Mouse (Mus musculus): ENCODE data around the gene Muc13.

Gene Muc13

DNA sequence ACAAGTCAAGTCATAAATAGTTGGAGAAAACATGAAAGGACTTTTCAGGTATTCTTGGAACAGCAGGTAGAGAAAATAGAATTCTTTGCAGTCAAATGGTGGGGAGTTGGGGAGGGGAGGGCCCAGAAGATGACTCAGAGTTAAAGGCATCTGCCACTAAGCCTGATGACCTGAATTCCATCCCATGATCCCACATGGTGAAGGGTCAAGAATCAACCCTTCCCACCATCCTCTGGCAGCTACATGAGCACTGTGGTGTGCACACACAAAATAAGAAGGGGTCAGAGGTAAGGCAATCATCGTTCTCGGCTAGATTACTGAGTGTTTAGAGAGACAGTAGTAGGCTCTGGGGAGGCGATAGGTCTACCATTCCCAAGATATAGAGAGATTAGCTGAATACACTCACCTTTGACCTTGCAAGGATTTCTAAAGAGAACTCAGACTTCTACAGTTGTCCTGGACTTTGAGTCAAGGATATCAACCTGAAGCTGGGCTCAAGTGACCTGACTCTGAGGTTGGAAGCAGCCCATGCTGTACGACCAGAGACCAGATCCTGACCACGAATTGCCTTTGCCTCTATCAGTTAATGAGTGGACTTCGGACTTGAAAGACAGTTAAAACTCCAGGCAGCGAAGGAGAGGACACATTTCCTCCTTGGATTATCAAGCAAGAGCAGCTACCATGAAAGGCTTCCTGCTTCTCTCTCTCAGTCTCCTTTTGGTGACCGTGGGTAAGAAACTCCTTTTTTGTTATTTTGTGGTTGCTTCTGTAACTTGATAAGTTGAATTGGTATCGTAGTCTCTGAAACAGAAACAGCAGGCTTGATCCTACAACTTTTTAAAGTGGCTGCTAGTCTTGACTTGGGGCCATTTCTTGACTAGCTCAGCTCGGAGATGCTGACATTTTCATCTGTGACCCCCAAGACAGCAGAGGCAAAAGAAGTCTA lies at the start of gene Muc13:
Gene Muc13 (plus strand): TSS at position 192 of the 946 bp plus-strand sequence.
- DNase-seq (ENCODE audit: low read depth) = no peak

DNA sequence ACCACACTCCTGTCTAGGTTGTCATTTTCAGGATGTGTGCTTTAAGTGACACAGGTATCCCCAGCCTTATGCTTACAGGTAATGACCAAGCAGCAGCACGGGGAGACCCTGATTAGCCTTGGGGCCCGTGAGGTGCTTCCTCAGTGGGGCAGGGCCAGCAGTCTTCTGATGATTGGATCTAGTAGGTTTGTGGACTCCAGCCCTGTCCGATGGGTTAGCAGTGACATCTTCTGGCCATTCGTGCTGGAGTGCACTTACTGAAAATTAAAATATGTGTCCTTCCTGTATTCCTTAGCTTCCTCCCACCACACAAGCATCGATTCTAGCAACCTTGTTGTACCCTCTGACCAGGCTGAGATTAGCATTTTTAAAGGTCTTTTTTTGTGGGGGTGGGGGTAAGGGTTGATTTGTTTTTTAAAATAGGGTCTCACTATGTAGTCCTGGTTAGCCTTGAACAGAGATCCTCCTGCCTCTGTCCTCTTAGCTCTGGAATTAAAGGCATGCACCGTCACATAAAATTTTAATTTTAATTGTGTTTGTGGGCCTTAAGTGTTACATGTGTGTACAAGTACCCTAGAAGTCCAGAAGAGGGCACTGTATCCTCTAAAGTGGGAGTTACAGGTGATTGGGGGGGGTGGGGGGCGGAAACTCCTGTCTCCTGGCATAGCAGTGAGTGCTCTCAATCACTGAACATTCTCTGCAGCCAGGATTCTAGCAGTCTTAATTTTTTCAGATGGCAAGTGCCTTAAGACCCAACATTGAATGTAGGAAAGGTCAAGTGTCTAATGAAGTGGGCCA lies 49.0 kb upstream of the Muc13 start:
- no peak for DNase-seq (ENCODE audit: low read depth)

DNA sequence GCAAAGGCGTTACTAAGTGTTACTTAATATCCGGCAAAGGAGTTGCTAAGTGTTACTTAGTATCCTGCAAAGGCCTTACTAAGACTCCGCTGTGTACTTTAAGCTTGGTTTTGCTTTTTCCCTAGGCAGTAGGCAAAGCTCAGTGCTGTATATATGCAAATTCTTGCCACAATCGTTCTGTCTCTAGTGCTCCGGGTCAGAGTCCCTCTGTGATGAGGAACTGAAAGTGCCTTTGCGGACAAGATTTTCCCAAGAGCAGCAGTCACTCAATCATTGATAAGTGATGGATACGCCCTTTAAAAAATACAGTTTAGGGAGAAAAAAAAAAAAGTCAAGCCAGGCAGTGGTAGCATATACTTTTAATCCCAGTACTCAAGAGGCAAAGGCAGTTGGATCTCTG lies 48.4 kb upstream of the Muc13 start:
- DNase-seq (ENCODE audit: low read depth) = no peak

DNA sequence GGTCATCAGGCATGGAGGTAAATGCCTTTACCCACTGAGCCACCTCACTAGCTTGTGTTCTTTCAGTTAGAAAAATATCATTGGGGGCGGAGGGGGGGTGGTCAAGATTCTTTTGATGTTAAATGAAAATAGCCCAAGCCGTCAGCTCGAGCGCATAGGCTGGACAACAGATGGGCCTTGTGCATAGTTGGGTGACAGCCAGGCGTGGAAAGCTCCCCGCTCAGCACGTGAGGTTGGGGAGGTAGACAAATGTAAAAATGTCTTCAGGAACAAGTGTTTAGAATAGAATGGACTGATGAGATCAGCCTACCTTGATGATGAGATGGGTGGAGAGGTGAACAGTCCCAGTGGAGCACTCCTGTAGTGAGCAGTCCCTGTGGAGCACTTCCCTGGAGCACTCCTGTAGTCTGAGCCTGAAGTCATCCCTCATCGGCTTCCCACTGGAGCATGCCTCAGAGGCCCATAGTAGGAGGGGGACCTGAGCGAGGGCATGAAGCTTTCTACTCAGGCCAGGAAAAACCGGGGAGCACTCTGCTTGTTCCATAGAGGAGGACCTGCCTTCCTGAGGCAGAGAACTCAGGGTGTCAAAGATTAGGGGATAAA lies 47.7 kb upstream of the Muc13 start:
- DNase-seq (ENCODE audit: low read depth) = no peak

DNA sequence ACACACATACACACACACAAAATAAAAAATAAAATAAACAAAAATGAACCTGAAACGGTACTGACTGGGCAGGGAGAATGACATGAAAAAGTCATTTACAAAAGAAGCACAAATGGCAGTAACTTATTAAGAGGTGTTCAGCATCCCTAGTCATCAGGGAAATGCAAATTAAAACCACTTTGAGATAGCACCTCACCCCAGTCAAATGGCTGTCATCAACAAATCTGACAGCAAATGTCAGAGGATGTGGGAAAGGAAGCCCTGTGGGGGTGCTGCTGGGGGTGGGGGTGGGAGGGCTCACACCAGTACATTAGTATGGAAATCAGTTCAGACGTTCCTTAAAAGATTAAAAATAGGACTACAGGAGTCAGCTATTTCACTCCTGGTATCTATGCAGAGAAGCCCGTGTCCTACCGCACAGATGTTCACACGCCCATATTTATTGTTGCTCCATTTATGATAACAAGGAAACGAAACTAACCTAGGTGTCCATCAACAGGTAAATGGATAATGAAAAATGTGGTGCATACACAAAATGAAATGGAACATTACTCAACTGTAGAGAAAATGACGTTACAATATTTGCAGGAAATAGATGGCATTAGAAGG lies 46.4 kb upstream of the Muc13 start:
- DNase-seq (ENCODE audit: low read depth) = no peak

DNA sequence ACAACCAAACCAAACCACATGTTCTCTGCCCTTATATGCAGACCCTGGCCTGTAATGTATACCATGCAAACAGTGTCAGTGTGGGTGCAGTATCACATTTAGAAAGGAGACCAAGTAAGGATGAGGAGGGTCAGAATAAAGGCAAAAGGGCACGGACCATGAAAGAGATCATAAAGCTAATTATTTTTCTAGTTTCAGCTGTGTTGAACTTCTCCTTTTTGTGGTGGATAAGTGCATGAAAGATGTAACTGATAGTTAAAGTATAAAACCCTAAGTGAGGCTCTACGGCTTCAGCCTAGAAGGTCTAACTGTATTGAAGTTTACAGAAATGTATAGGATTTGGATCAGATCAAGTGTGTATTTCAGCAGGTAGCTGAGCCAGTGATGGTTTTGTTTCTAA lies 45.8 kb upstream of the Muc13 start:
- no peak for DNase-seq (ENCODE audit: low read depth)

DNA sequence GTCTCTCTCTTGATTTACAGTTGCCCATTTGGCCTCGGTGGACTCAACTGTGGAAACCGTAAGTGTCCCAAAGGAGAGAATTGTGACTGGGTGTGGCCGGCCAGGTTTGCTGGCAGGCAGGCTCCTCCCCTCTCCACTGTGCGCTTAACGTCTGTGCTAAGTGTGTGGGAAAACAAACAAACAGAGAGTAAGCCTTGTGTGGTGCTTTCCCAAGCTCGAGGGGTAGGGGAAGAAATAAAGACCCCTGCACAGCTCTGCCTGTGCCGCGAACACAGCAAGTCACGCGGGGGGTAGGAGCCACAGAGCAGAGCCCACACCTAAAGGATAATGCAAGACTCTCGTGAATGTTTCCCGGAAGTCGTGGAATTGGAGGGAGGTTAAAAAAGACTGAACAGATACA lies 42.7 kb upstream of the Muc13 start:
- no peak for DNase-seq (ENCODE audit: low read depth)

DNA sequence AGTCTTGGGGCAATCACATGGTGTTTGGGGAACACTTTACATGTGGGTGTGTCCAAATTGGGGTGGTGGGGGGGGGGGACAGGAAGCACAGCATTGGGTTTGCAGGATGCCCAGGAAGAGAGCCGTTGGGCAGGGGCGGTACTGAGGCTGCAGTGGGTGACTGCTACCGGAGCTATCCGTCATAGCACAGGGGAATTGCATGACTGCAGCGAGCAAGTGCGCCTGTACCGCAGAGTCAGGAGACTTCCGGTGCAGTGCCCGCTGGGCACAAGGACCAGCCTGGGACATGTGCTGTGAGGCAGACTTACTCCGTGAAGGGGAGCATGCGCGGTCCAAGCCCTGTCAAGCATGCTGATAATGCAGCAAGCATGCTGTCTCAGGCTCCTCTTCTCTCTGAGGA lies 42.2 kb upstream of the Muc13 start:
- DNase-seq (ENCODE audit: low read depth) = no peak

DNA sequence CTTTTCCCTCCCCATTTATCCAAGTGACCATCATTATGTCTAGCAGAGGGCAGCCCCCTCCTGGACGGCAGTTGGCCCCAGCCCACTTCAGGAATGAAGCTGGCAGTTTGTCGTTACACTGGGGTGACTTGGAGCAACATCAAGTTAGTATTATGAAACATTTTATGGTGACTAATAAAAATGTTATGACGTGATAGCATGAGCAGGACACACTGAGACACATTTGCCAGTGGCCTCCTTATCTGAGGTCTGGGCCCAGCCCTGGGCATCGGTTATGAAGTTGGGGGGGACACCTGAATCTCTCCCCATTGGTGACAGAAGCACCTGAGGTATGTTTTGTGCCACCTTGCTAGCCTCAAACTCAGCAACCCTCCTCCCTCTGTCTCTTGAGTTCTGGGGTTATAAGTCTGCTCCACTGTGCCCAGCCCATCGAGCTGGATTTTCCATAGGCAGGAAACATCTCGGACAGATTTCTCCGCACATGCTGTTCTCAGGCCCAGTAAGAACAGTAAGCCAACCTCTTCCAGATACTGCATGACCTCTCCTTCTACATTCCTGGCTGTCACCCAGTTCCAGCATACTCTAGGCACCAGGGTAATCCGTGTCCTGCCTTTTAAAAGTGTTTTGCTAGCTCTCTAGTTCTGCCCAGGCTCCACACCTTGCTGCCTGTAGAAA lies 40.8 kb upstream of the Muc13 start:
- DNase-seq (ENCODE audit: low read depth) = no peak

DNA sequence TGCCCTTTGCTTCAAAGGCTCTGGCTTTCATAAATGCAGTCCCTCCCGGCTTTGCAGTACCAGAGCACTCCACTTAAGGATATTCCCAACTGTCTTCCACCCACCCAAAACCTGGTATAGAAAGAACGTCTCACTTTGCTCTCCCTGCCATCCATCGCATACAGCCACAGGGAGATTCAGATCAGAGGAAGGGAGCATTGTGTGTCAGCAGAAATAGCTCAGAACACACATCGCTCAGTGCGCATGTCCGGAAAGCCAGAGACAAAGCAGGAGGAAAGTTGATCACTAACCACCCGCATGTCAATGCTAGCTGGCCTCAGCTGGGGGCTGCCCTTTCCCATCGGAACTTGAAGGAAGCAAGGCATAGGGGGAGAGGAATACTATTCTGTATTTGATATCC lies 38.5 kb upstream of the Muc13 start:
- no peak for DNase-seq (ENCODE audit: low read depth)

DNA sequence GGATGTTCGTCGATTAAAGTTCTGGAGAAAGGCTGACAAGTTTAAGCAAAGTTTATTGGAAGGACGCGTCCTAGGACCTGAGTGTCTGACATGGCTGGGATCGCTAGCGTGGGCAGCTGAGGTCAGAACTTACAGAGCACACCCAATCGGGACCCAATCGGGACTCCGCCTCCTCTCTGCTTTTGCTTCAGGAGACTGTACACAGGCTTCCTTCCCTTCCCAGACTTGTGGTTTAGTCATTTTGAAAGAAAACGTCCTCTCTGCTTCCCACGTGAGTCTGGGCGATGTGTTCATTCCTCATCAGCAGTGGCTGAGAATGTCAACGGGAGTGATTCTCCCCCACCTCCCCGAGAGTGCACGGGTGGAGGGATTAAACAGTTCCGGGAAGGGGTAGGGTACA lies 37.9 kb upstream of the Muc13 start:
- no peak for DNase-seq (ENCODE audit: low read depth)

DNA sequence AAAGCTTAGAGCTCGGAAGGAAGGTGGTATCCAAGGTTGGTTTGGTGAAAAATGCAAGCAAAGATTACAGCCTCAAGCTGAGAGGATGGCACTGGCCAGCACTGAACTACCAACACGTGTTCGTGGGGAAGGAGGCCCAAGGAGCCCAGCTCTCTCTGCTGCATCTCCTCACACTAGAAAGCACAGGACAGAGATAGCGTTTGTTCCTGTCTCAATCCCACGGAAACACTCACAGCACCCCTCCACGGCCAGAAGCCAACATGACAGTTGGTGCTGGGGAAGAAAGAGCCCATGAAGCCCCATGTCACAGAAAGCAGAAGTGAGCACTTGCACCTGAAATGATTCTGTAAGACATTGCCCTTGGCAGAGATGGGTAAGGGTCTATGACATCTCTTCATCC lies 37.4 kb upstream of the Muc13 start:
- DNase-seq (ENCODE audit: low read depth) = no peak

DNA sequence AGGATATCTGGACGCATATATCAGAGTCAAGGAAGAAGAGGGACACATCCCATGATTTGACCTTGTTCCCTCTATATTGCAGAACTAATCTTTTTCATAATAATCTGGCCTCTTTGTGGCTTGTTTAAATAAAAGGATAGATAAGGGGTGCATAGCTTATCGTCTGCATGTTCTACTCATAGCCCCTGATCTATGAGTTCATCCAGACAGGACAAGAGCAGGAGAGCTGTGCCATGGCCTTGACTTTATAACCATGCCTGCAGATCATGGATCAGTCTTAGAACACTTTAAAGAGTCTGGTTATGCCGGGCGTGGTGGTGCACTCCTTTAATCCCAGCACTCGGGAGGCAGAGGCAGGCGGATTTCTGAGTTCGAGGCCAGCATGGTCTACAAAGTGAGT lies 34.6 kb upstream of the Muc13 start:
- DNase-seq (ENCODE audit: low read depth) = no peak

DNA sequence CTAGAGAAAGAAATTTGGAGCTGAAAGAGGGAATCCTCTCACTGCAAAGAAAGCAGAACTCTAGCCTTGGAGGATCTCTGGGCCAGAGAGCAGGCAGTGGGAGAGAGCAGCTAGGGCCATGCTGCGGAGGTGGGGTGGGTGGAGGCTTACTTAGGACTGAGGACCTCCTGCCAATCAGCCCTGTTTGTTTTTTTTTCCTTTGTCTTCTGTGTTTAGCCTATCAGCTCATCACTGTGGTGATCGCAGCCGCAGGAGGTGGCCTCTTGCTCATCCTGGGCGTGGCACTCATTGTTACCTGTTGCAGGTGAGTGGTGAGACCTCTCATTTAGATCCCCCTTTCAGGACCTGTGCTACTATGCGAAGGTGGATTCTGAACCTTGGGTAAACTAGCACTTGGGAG lies 33.3 kb upstream of the Muc13 start:
- no peak for DNase-seq (ENCODE audit: low read depth)

DNA sequence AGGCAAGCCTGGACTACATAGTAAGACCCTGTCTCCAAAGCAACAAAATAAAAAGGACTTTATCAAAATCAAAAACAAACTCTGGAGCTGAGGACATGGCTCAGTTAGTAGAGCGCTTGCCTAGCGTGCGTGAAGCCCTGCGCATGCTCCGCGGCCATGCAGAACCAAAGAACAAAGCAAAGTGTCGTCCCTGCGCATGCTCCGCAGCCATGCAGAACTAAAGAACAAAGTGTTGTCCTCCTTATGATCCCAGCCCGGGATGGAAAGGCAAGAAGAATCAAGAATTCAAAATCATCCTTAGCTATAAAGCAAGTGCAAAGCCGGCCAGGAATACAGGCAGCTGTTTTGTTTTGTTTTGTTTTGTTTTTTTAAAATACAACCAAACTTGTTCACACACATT lies 32.8 kb upstream of the Muc13 start:
- no peak for DNase-seq (ENCODE audit: low read depth)

DNA sequence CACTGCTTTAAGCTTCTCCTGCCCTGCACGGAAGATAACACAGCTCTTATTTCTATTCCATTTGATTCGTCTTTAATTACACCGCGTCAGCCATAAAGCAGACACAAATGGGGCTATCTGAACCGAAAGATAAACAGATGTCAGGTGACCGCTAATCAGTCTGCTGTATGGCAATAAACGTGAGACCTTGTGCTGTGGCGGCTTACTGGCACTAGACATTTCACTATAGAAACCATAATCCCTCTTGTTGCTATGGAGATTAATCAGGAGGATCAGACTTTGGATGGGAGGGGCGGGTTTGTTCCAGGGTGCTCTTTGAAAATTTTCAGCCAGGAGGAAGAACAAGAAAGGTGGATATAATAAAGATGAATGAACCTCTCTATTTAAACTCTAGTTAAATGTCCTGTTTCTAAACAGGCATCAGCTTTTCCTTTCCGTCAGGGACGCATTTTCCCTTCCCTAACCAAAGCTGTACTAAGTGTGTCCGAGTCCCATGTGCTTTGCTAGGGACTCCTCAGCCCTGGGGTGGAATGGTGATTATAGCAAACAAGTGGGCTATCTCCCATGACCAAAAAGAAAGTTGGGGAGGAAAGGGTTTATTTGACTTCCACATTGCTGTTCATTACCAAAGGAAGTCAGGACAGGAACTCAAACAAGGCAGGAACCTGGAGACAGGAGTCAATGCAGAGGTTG lies 29.2 kb upstream of the Muc13 start:
- no peak for DNase-seq (ENCODE audit: low read depth)

DNA sequence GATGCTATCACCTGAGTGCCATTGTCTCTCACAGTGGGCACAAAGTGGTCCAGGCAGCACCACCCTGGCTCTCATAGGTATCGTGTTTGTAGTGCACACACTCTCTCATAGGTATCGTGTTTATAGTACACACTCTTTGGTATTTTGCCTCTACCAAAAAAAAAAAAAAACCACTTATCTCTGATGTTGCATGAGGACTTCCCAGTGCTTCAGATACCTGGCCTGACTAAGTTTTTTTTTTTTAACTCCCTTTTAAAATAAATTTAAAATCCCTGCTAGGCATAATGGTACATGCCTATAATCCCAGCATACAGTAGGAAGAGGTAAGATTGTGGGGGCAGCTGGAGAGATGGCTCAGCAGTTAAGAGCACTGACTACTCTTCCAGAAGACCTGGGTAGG lies 28.4 kb upstream of the Muc13 start:
- no peak for DNase-seq (ENCODE audit: low read depth)

DNA sequence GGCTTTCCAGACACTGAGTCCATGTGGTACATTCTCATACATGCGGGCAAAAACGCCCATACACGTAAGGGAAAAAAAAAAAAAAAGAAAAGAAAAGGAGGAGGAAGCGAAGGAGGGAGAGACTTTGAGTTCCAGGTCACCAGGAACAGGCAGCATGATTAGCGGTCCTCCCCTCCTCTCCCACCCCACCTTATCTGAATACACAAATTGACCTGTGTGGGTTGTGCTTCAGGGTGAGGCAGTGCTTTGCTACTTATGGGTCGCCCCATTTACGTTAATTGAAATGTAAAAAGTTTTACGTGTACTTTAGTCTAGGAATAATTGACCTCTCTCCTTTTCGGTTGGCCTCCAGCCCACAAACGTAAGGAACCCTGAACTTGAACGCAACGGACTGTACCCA lies 27.5 kb upstream of the Muc13 start:
- DNase-seq (ENCODE audit: low read depth) = no peak

DNA sequence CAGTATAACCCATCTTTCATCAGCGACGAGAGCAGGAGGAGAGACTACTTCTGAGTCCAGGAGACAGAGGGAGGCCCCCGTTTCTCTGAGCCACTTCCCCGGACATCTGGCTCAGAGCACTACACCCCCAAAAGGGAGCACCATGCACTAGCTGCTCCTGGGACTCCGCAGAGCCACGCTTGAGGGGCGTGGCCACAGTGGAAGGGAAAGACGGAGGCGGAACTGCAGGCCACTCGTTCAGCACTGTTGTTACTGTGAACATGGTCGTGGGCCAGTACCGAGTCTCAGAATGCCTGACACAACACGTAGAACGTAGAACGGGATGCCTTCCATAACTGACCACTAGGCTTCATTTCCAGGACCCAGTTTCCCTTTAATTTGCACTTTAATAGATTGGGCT lies 27.1 kb upstream of the Muc13 start:
- DNase-seq (ENCODE audit: low read depth) = no peak

DNA sequence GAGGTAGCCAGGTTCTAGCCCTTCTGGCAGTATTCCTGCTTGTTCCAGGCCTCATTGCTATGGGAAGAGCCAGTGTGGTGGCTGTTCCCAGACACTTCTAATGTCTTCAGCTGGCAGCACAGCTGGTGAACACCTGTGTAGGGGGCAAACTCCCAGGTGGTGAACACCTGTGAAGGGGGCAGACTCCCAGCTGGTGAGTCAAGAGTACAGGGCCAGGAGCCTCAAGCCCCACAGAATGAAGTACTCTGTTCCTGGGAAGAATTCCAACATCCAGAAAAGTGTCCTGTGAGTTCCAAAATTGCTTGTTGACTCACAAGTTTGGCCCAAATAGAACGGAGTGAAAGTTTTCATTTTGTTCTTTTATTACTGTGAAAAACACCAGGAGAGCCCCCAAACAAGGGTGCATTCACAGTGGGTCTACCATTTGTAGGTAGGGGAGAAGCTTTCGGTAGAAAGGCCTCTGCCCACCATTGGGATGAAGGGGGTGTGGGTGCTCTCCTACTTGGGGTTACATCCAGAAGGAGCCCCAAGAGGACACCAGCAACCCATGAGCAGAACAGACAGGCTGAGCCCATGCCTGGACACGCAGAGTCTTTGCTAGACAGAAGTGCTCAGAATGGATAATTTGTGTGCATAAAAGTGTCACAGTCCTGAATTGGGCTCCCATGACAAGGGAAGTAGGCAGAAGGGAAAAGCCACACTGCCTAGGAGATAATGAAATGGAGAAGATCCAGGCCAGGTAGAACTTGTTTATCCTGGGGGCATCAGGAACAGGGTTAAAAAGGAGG lies 25.2 kb upstream of the Muc13 start:
- DNase-seq (ENCODE audit: low read depth) = no peak

DNA sequence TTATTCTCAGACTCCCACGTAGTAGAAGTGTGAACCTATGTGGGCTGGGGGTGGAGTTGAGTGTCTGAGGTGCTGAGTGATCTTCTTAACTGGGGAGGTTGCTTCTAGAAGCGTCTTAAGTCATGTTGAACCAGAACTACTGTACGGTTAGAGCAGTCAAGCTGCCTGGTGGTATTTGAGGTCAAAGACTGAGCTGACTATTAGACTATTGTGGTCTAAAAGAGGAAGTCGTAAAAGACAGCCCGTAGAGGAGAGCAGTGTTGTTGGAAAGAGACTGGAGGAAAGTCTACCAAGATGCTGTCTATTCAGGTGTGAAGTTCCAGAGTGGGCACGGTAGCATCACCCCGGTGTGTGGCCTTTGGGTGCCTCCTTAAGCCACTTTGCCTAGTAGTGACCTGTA lies 24.0 kb upstream of the Muc13 start:
- DNase-seq (ENCODE audit: low read depth) = no peak

Data from c-Kit-positive CD71-positive TER-119-negative erythroid progenitor cells, embryonic 14.5 days (primary cell).